Mouse (Mus musculus): ENCODE measurements around the gene Incenp.
"Not testable (repeated sequence)": the region's sequence is repeated elsewhere in the genome, so short reads cannot be mapped to it uniquely, and the experiment has no call there.

Gene Incenp

GRCm38 (mm10) chr19:9847262-9847661 is 52.1 kb downstream of the Incenp start, which contains the start of gene Scgb2a2:
Gene Scgb2a2 (plus strand): TSS chr19:9847562.
- in situ Hi-C loops (cut with MboI, MseI) = no loop called here

- in situ Hi-C loops (cut with MboI, MseI) = no loop called here
These were observed 62.0 kb downstream of the Incenp start for GRCm38 (mm10) chr19:9837341-9837715.

GRCm38 (mm10) chr19:9836581-9837340 is 62.6 kb downstream of the Incenp start:
- in situ Hi-C loops (cut with MboI, MseI) = not testable (repeated sequence)
